Mouse (Mus musculus) heart, embryonic 11.5 days (tissue): ENCODE measurements at regions not wholly inside any gene's neighbourhood (a gene's known extent, or its start where the extent isn't known, plus 50 kb on each side); places are given as distances from the start of the nearest gene placed in this dataset.

Source experiments
- ATAC-seq: fragments of 200-750 bp; cut with Nextera tagmentation; replicated peaks from 2 replicates; pipeline ENCODE4 v1.8.0; 2017; ENCODE audit warnings: moderate library complexity; ENCODE audit not compliant: insufficient number of reproducible peaks, low FRiP score, low TSS enrichment
- H3K27ac ChIP-seq: fragments of 300-500 bp; sonication (generic); 2 replicates; pipeline ENCODE4 v1.5.1; 2014; ENCODE audit warnings: mild to moderate bottlenecking, low read depth, low read length
- H3K27me3 ChIP-seq: fragments of 300-500 bp; sonication (generic); 2 replicates; pipeline ENCODE4 v1.6.1; 2014; ENCODE audit warnings: mild to moderate bottlenecking, low read length, mixed read lengths; ENCODE audit not compliant: control insufficient read depth, insufficient read depth
- H3K36me3 ChIP-seq: fragments of 300-500 bp; sonication (generic); 2 replicates; pipeline ENCODE4 v1.6.1; 2014; ENCODE audit warnings: mild to moderate bottlenecking, low read length, moderate library complexity, mixed read lengths; ENCODE audit not compliant: control insufficient read depth, insufficient read depth
- H3K4me1 ChIP-seq: fragments of 300-500 bp; sonication (generic); 2 replicates; pipeline ENCODE4 v1.6.1; 2014; ENCODE audit warnings: low read length; ENCODE audit not compliant: control insufficient read depth, insufficient read depth
- H3K4me2 ChIP-seq: fragments of 300-500 bp; sonication (generic); 2 replicates; pipeline ENCODE4 v1.6.1; 2014; ENCODE audit warnings: mild to moderate bottlenecking, moderate library complexity
- H3K4me3 ChIP-seq: fragments of 300-500 bp; sonication (generic); 2 replicates; pipeline ENCODE4 v1.5.1; 2014; ENCODE audit warnings: low read depth, low read length
- H3K9ac ChIP-seq: fragments of 300-500 bp; sonication (generic); 2 replicates; pipeline ENCODE4 v1.6.1; 2014; ENCODE audit warnings: mild to moderate bottlenecking, low read depth, low read length, moderate library complexity
- H3K9me3 ChIP-seq: fragments of 300-500 bp; sonication (generic); replicated peaks from 2 replicates; pipeline ENCODE4 v1.6.1; 2016; ENCODE audit warnings: low read length; ENCODE audit not compliant: control insufficient read depth
- WGBS: fragments of 180-500 bp; shearing (Covaris S2); extraction: QIAGEN DNeasy Blood & Tissue Kit; methylation state at CpG from one replicate; pipeline ENCODE4 v1.1.7; 2014; ENCODE audit not compliant: insufficient replicate concordance; 5-methylcytosine and 5-hydroxymethylcytosine counted together

DNA sequence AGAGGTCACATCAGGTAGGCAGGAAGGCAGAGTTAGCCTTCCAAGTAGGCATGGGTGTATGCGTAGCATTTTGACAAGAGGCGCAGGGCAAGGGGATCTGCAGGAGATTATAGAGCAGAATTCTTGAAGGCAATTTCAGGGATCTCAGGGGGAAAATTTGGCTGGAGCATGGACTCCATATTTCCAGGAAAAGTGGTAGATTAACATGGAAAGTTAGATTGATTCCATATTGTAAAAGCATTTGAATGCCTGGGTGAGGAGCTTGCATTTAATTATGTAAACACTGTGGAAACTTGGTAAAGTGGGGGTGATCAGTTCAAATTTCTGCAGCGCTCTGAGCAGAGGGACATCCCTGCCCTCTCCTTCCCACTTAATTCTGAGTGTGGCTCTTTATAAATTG, 146.7 kb downstream of the Pax3 start:
- Histone ChIP-seq H3K9ac (no peak overlapping the region), H3K4me1 (no peaks in the 10 kb centered on the region), H3K27me3 (no peaks in the 10 kb centered on the region), H3K27ac (no peak overlapping the region), H3K4me2 (no peak overlapping the region), H3K36me3 (no peaks in the 10 kb centered on the region), H3K9me3 (no peaks in the 10 kb centered on the region), H3K4me3 (no peak overlapping the region)
- no peak for ATAC-seq
- 80% methylated on average over 3 of the region's 3 CpGs for WGBS

DNA sequence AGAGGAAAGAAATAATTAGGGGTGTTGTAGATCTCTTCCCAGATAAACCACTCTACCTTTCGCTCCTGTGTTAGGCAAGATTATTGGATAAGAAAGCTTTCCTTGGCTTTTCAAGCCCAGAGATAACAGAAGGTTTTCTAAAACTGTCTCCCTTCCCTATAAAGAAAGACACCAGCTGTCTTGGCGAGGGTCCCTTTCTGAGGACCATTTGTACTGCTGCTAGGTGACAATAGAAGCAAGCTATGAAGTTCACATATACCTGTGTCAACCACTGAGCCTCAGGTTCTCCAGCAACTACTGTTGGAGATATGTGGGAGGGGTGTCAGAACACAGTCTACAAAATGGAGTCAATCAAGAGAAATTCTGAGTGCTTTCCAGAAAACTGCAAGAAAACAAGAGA, 164.6 kb downstream of the Pax3 start:
- H3K9ac ChIP-seq = no peak overlapping the region
- no peaks in the 10 kb centered on the region for H3K9me3 ChIP-seq
- no peaks in the 10 kb centered on the region for H3K27me3 ChIP-seq
- H3K4me1 ChIP-seq = no peaks in the 10 kb centered on the region
- no peak overlapping the region for H3K4me3 ChIP-seq
- no peak overlapping the region for H3K4me2 ChIP-seq
- no peak overlapping the region for H3K27ac ChIP-seq
- no peak for ATAC-seq
- H3K36me3 ChIP-seq = no peaks in the 10 kb centered on the region
- 74% methylated on average over 2 of the region's 2 CpGs for WGBS

DNA sequence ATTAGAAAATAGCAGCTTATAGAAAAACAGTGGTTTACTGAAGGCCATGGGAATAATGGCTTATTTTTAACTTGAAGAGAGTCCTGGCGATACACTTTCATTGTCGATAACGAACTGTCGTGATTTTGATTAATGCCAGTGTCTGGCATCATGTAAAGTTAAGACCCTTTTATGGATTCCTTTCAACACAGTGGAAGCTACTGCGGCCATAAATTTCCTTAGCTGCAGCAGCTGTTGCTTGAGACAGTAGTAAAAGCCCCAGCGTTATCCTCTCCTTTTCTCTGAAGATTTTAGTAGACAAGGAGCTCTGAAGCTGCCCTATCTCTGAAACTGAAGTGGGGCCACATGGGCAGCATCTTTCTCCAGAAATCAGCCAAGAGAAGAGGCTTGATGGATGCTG, 175.2 kb downstream of the Pax3 start:
- H3K4me2 ChIP-seq = no peak overlapping the region
- no peak for ATAC-seq
- WGBS = 54% methylated on average over 6 of the region's 6 CpGs

DNA sequence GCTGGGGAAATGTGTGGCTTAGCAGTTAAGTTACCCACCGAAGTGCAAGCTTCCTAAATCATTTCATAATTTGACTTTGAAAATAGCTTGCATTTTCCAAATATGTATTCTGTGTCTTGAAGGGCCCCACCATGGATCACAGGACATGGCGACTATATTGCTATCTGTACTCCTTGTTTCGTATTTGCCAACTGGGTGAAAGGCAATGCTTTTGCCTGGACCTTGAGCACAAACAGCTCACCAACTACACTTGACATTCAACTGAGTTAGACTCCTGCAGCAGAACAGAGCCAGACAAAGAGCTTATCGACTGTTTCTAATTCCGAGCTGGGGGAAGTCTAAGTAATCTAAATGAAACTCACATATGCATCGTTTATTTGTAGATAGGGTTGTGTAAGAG, 175.9 kb downstream of the Pax3 start:
- 71% methylated on average over 6 of the region's 6 CpGs for WGBS

More for the DNA sequence above, 175.2 kb downstream of the Pax3 start:
- Histone ChIP-seq H3K9me3 (no peaks in the 10 kb centered on the region), H3K27me3 (no peaks in the 10 kb centered on the region), H3K4me3 (no peak overlapping the region), H3K9ac (no peak overlapping the region), H3K36me3 (no peaks in the 10 kb centered on the region), H3K27ac (no peak overlapping the region), H3K4me1 (no peaks in the 10 kb centered on the region)

DNA sequence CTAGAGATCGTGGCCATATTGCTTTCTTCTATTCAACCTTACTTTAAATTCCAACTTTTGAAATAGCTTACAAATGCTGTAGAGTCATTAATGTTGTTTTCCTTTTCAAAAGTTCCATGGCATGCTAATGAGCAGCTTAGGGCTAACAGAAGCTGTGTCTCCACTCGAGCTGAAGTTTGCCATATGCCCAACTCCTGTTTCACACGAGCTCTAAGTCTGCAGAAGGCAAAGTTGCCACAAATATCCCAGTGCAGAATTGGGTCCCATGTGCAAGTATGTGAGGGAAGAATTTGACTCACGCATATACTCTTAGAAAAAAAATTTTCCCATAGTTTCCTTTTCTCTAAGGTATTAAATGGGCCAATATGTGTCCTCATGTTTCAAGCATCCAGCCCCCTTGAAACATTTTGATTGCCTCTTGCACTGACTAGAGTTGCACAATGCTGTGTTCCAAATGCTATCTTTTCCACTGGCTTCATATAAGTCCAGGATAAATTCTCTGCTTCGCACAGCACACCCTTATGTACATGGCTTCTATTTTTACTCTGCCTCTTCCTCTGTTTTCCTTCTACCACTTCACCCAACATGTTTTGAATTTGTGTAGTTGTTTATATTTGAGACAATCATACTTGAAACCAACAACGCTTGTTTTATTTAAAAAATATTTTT, 178.9 kb downstream of the Pax3 start:
- no peak overlapping the region for H3K4me2 ChIP-seq
- no peaks in the 10 kb centered on the region for H3K36me3 ChIP-seq
- H3K4me3 ChIP-seq = no peak overlapping the region
- no peaks in the 10 kb centered on the region for H3K4me1 ChIP-seq
- H3K27ac ChIP-seq = no peak overlapping the region
- no peaks in the 10 kb centered on the region for H3K27me3 ChIP-seq
- ATAC-seq = no peak
- WGBS = 76% methylated on average over 6 of the region's 6 CpGs
- no peak overlapping the region for H3K9ac ChIP-seq
- H3K9me3 ChIP-seq = no peaks in the 10 kb centered on the region

More for the DNA sequence above, 175.9 kb downstream of the Pax3 start:
- Histone ChIP-seq H3K4me2 (no peak overlapping the region), H3K27ac (no peak overlapping the region), H3K4me1 (no peaks in the 10 kb centered on the region), H3K27me3 (no peaks in the 10 kb centered on the region), H3K4me3 (no peak overlapping the region), H3K9ac (no peak overlapping the region), H3K9me3 (no peaks in the 10 kb centered on the region), H3K36me3 (no peaks in the 10 kb centered on the region)
- no peak for ATAC-seq

DNA sequence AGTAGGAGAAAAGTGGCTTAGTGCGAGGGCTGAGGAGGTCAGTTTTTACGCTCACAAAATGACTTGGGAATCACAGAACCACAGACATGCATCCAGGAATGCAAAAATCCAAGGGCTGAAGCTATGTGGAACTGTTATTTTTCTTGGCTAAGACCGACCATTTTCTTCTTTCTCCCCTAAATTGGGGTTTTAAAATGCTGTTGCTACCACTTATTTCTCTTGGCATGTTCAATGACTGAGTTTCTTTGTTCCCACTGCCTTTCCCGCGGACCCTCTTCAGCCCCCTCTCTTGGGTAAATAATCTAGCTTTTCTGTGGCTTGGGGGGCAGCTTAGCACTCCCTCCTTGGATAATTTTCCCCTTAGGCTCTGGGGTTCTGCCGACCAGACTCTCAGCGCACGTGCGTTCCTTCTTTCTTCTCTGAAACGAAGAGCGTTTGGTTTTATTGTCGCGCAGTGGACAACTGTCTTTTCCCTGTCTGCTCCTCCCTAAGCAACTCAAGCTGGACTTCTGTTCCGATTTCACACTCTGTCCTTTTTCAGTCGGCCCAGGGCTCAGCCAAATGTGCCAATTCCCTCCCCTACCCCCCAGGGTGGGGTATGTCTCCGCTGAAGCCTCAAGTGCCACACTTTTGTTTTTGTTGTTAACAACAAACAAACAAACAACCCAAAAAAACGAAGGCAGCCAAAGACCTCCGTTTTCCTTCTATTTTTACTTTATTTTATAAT, 180.2 kb downstream of the Pax3 start:
- 57% methylated on average over 18 of the region's 18 CpGs for WGBS
- Histone ChIP-seq H3K4me3 (no peak overlapping the region), H3K36me3 (no peaks in the 10 kb centered on the region), H3K4me1 (no peaks in the 10 kb centered on the region), H3K4me2 (no peak overlapping the region), H3K9me3 (no peaks in the 10 kb centered on the region), H3K27ac (no peak overlapping the region), H3K27me3 (no peaks in the 10 kb centered on the region), H3K9ac (no peak overlapping the region)
- ATAC-seq = no peak

DNA sequence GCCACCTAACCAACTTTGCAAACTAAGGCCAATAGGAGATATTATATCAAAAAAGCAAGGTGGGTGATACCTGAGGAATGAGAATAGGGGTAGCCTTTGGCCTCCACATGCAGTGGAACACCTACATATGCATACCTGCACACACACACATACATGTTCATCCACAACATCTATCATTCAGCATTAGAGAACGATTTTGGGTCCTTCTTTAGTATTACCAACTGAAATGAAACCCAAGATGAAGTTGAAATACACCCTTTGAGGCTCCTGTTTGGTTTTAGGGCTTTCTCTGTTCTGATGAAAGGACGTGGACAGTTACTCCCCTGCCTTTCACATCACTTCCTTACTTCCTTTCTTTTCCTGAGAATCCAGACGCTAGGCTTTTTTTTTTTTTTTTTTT, 180.9 kb downstream of the Pax3 start:
- Histone ChIP-seq H3K4me3 (no peak overlapping the region), H3K36me3 (no peaks in the 10 kb centered on the region), H3K4me1 (no peaks in the 10 kb centered on the region), H3K9me3 (no peaks in the 10 kb centered on the region), H3K27ac (no peak overlapping the region), H3K27me3 (no peaks in the 10 kb centered on the region), H3K9ac (no peak overlapping the region), H3K4me2 (no peak overlapping the region)
- WGBS = 48% methylated on average over 3 of the region's 3 CpGs
- no peak for ATAC-seq

DNA sequence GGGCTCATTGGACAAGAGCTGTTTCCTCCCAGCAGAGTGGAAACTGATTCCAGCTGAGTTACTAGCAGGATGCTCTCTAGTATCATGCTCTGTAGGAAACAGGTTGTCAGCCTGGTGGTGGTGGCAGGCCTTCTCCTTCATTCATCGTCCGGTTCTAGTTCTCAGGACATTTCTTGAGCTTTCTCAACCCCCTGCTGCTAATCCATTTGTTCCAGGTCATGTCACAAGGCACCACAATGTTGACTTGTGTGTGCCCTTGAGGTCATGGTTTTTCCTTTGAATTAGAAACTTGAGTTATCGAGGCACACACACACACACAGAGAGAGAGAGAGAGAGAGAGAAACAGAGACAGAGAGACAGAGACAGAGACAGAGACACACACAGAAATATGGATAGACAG, 183.5 kb downstream of the Pax3 start:
- no peaks in the 10 kb centered on the region for H3K9me3 ChIP-seq
- ATAC-seq = no peak
- H3K27ac ChIP-seq = no peak overlapping the region
- no peak overlapping the region for H3K4me2 ChIP-seq
- no peaks in the 10 kb centered on the region for H3K4me1 ChIP-seq
- H3K9ac ChIP-seq = no peak overlapping the region
- H3K27me3 ChIP-seq = no peaks in the 10 kb centered on the region; the same call in 1 of the 2 replicates
- H3K36me3 ChIP-seq = no peaks in the 10 kb centered on the region
- no peak overlapping the region for H3K4me3 ChIP-seq
- WGBS = 60% methylated on average over 3 of the region's 3 CpGs
